Mouse (Mus musculus): ENCODE data around the gene Arhgap22. TPM values are rescaled to one million over a fixed set of nuclear protein-coding genes. Genes with fewer than 3 reads are reported as not detected.

The Arhgap22 gene
- total RNA-seq, 2 experiments from 2014 or later: 0.95 to 1.0 TPM

GRCm38 (mm10) chr14:33319541-33320521 is 106.0 kb downstream of the Arhgap22 start:
- DNase-seq: peak; percentile 82 to 87
- intact Hi-C loops (cut with DNase I): no loop called here

- DNase-seq: no peak
- intact Hi-C loops (cut with DNase I): no loop called here
These were observed 107.0 kb downstream of the Arhgap22 start for GRCm38 (mm10) chr14:33320856-33321255.

- peak; percentile 77 to 87 for DNase-seq
- intact Hi-C loops (cut with DNase I): no loop called here
These were observed 108.8 kb downstream of the Arhgap22 start for GRCm38 (mm10) chr14:33322661-33323088.

- intact Hi-C loops (cut with DNase I): no loop called here
- no peak for DNase-seq
These were observed 110.7 kb downstream of the Arhgap22 start for GRCm38 (mm10) chr14:33324556-33324955.

GRCm38 (mm10) chr14:33328369-33328768 is 114.5 kb downstream of the Arhgap22 start:
- intact Hi-C loops (cut with DNase I): no loop called here
- DNase-seq: no peak

- intact Hi-C loops (cut with DNase I): no loop called here
- no peak for DNase-seq
These were observed 115.5 kb downstream of the Arhgap22 start for GRCm38 (mm10) chr14:33329297-33329805.

- intact Hi-C loops (cut with DNase I): no loop called here
- no peak for DNase-seq
These were observed 117.2 kb downstream of the Arhgap22 start for GRCm38 (mm10) chr14:33330986-33331385.

- DNase-seq: no peak
- intact Hi-C loops (cut with DNase I): no loop called here
These were observed 117.8 kb downstream of the Arhgap22 start for GRCm38 (mm10) chr14:33331627-33332026.

- DNase-seq: peak in 1 of 2 experiments; percentile 26
- intact Hi-C loops (cut with DNase I): no loop called here
These were observed 120.0 kb downstream of the Arhgap22 start for GRCm38 (mm10) chr14:33333833-33334232.

GRCm38 (mm10) chr14:33334402-33334801 is 120.6 kb downstream of the Arhgap22 start:
- no peak for DNase-seq
- intact Hi-C loops (cut with DNase I): no loop called here

- intact Hi-C loops (cut with DNase I): no loop called here
- no peak for DNase-seq
These were observed 121.9 kb downstream of the Arhgap22 start for GRCm38 (mm10) chr14:33335733-33336132.

GRCm38 (mm10) chr14:33338684-33339083 is 124.9 kb downstream of the Arhgap22 start:
- no peak for DNase-seq
- intact Hi-C loops (cut with DNase I): no loop called here

GRCm38 (mm10) chr14:33343131-33343725 is 129.4 kb downstream of the Arhgap22 start:
- intact Hi-C loops (cut with DNase I): no loop called here
- no peak for DNase-seq

- intact Hi-C loops (cut with DNase I): no loop called here
- no peak for DNase-seq
These were observed 132.7 kb downstream of the Arhgap22 start for GRCm38 (mm10) chr14:33346546-33346945.

GRCm38 (mm10) chr14:33347738-33348137 is 133.9 kb downstream of the Arhgap22 start:
- peak in 1 of 2 experiments; percentile 44 for DNase-seq
- intact Hi-C loops (cut with DNase I): no loop called here

- no peak for DNase-seq
- intact Hi-C loops (cut with DNase I): no loop called here
These were observed 134.3 kb downstream of the Arhgap22 start for GRCm38 (mm10) chr14:33348146-33348545.

- intact Hi-C loops (cut with DNase I): no loop called here
- no peak for DNase-seq
These were observed 137.2 kb downstream of the Arhgap22 start for GRCm38 (mm10) chr14:33351019-33351418.

- intact Hi-C loops (cut with DNase I): no loop called here
- DNase-seq: peak in 1 of 2 experiments; percentile 23
These were observed 138.3 kb downstream of the Arhgap22 start for GRCm38 (mm10) chr14:33351984-33352722.

GRCm38 (mm10) chr14:33352890-33353289 is 139.1 kb downstream of the Arhgap22 start:
- no peak for DNase-seq
- intact Hi-C loops (cut with DNase I): no loop called here

- intact Hi-C loops (cut with DNase I): no loop called here
- no peak for DNase-seq
These were observed 141.4 kb downstream of the Arhgap22 start for GRCm38 (mm10) chr14:33355276-33355675.

Measured in heart, postnatal 14 days (tissue).